Mouse (Mus musculus) adrenal gland, postnatal 4 days (tissue): ENCODE data around the gene Serpinc1. TPM values are rescaled to one million over a fixed set of nuclear protein-coding genes. Genes with fewer than 3 reads are reported as not detected.
"Not testable (repeated sequence)": the region's sequence is repeated elsewhere in the genome, so short reads cannot be mapped to it uniquely, and the experiment has no call there.

Experiments
- DNase-seq, 2 experiments: peaks; one replicate each; pipeline ENCODE4 v3.0.0; 2021 to 2022; ENCODE audit warnings: low spot score in 2 of 2, mixed read lengths in 2 of 2
- long read RNA-seq, 2 experiments: library from polyadenylated mRNA; stranded (forward); transcript quantifications; one replicate each; pipeline ENCODE4 v2.0.0; 2021
- total RNA-seq, 2 experiments: library from RNA; stranded (reverse); gene quantifications; 2 replicates each; pipeline ENCODE4 v1.2.3; 2021

Serpinc1 gene
- total RNA-seq = 100 to 1,000 TPM in 1 of 2 experiments, 10 to 100 TPM in 1; 10.2 to 294 TPM
- long read RNA-seq, experiment 1, partial matches to known transcripts = 274 of 310 reads
- long read RNA-seq, experiment 1, other reads (novel, unspliced or antisense) = 36 of 310 reads
- long read RNA-seq, experiment 2, partial matches to known transcripts = 1 of 2 reads
- long read RNA-seq, experiment 2, other reads (novel, unspliced or antisense) = 1 of 2 reads

DNA sequence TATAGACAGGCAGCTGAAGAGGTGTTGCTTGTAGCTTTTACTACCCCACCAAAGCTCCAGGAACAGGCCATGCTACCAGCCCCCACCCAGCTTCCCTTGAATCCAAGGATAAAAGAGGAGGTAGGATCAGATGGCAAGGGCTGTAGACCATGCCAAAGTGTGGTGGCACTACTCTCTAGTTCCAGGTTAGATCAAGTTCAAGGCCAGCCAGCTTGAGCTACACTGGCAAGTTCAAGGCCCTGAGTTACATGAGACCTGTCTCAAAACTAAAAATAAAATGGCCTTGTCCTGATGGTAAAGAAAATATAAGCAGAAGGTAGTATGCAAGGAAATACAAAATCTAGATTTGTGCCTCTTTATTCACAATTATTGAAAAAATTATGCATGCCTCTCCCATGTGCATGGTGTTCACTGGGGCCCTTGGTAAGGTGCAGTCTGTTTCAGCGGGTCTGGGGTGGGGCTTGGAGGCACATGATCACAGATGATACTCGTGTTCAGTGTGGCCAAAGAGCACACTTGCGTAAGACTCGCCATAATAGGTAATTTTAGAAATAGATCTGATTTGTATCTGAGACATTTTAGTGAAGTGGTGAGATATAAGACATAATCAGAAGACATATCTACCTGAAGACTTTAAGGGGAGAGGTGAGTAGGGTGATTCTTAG lies at the start of gene Serpinc1:
Serpinc1 (plus strand) TSS at position 515 of the 665 bp plus-strand sequence.
- no peak for DNase-seq

DNA sequence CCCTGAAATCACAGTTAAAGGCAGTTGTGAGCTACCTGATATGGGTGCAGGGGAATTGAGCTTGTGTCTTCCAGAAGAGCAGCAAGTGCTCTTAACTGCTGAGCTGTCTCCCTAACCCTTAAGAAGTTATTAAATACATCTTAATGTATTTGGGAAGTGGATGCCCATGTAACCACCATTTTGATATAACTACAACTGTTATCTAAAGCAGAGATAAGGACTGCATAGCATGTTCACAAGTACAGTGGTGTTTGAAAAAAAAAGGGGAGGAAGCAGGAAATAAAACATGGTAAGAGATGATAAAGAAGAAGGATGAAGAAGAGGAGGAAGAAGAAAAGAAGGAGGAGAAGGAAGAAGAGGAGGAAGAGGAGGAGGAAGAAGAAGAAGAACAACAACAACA lies 47.1 kb upstream of the Serpinc1 start:
- DNase-seq = no peak

DNA sequence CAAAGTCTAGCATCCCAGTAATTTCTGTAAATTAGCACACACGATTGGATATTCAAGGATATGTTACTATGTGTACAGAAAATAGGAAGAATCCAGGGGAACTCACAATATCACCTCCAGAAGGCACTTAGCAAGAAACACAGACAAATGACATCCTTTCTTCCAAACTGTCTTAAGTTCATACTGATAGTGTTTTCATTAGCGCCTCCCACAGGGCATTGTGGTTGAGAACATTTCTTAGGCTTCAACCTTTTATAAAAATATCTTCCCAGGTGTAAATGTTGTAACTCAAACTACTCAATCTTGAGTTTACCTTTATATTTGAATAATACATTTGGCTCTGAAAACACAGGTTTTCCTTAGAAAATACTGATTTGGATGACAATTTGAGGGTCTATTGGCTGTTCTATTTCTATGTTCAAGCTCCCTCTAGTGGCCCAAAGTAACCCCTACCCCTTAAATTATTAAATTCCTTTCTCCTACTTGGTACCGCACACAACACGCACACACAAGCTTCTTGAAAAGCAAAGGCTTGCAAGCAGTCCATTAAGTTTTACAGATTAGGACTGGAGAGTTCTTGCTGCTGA lies 44.4 kb upstream of the Serpinc1 start:
- no peak for DNase-seq

DNA sequence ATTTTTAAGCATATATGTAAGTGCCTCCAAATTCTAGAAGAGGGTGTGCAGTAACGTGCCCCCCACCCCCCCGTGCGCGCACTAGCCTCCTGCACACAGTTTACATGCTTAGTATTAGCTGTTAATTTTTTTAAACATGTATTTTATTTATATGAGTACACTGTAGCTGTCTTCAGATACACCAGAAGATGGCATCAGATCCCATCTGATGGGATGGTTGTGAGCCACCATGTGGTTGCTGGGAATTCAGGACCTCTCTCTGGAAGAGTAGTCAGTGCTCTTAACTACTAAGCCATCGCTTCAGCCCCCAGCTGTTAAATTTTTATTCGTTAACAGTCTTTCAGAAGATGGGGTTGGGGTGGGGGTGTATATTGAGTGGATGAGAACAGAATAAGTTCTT lies 42.8 kb upstream of the Serpinc1 start:
- no peak for DNase-seq

DNA sequence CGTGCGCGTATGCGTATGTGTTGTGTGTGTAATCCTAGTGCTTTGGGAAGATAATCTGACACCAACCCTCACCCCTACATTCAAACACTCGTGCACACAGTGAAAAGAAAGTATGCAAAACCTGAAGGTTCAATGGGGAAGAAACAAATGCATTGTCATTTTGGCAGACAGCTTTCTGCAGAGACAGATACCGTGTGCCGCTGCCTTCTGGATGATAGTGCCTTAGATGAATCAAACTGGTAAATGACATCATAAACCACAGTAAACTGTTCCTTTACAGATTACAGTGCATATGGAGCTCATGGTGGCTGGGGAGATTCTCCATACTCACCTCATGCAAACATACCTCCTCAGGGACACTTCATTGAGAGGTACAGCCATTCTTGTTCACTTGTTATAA lies 15.2 kb upstream of the Serpinc1 start:
- no peak for DNase-seq

DNA sequence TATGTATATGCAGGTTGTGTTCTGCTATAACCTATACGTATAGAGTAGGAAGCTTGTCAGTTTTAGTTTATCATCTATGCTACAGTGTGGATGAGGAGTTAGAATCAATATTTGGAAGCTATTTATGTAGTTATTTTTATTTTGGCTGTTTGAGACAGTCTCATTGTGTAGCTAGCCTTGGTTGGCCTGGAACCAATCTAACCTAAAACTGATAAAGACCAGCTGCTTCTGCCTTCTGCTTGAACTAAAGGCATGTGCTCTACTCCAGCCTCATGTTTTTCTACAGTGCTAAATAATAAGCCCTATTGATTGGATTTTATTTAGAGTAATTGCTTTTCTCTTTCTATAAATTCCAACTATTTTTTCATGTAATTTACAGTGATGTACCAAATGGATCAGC lies 11.1 kb upstream of the Serpinc1 start:
- DNase-seq = no peak

DNA sequence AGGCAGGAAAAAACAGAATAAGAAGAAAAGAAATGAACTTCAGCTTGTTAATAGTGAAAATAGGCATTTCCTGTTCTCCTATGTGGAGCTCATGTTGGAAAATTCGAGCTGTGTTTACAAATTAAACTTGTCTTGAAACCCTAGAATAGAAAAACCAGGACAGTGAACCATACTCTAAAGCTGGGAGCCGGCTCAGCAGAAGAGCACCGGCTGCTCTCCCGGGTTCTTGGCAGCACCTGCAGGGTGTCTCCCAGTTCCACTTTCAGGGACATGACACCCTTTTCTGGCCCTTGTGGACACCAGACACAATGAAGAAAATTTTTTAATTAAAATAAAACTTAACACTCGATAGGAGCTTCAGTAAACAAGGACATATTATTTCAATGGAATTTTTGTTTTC lies 9.7 kb upstream of the Serpinc1 start:
- DNase-seq = no peak

DNA sequence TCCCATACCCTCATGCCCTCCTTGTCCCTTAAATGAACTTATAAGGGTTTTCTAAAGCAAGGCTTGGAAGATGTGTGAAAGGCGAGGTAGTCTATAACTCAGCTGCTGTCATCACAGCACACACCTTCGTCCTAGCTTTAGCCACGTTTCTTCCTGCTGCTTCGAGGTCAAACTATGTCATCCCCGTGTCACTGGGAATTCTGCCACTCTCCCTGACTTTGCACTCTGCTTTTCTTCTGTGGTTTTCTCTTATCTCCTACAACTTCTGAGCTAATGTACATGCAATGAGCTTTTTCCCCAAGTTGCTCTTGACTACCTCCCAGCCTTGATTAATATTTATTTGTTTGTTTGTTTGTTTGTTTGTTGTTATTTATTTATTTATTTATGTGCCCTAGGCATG lies 1.6 kb downstream of the Serpinc1 start:
- no peak for DNase-seq

DNA sequence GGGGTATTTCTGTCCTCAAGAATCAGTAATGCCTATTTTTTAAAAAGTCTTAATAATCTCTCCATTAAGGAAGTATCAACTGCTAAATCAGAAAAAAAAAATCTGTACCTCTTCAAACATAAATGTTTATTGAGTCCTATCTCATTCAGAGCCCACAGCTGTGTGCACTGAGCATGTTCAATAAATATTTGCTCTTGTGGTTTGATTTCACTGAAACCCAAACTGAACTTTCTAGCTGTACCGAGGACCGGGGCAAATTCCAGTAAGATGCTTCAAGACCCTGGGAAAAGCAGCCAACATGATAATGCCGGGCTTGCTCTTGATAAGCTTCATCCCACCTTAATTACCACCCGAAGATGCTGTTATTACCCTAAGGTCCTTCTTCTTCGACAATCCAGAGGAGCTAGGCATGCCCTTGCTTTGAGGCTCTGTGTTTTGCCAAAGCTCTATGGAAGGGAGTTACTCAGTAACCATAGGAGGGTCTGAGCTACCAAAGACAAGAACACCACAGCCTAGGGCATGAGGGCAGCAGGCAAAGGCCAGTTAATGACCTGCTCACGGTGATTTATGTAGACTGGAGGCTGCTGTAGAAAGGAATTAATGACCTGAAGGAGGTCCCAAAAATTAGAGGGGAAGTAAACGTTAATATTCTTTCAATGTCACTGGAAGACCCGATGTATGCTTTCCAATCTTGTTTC lies 2.3 kb downstream of the Serpinc1 start:
- no peak for DNase-seq

DNA sequence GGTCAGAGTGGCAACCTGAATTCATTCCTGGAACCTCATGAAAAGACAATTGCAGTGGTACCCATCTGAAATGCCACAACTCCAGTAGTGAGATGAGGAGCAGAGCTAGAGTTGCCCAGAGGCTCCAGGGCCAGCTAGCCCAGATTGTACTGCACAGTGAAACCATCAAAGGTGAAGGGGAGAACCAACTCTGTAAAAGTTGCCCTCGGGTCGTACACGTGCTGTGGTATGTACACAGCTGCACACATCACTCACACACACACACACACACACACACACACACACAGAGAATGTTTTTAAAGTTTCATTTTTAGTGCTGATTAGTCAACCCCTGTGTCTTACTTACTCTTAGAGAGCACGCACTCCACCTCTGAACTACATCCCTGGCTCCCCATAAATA lies 3.0 kb downstream of the Serpinc1 start:
- no peak for DNase-seq

DNA sequence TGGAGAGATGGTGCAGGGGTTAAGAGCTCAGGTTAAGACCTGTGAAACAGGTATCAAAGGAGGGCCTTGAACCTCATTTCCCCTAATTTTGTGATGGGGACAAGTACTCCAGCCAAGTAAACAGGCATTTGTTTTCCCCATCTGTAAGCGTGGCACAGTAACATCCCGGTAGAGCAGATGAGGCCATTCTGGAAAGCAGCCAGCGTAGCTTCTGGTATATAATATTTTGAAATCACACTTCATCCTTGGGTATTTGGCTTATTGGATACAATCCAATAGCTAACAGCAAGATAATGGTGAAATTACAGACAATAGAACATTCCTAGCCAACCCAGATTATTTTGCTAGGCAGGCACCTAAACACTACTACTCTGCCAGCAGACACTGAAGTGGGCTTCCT lies 4.5 kb downstream of the Serpinc1 start:
- no peak for DNase-seq

DNA sequence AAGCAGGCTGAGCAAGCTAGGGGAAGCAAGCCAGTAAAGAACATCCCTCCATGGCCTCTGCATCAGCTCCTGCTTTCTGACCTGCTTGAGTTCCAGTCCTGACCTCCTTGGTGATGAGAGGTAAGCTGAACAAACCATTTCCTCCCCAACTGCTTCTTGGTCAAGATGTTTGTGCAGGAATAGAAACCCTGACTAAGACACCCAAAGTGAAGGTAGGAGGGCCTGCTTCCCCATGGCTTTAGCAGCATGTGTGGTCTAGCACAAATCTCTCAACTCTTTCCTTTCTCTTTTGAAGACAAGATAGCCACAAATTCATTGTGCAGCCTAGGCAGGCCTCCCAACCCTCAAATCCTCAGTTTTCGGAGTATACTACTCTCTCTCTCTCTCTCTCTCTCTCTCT lies 6.3 kb downstream of the Serpinc1 start:
- DNase-seq = not testable (repeated sequence)

DNA sequence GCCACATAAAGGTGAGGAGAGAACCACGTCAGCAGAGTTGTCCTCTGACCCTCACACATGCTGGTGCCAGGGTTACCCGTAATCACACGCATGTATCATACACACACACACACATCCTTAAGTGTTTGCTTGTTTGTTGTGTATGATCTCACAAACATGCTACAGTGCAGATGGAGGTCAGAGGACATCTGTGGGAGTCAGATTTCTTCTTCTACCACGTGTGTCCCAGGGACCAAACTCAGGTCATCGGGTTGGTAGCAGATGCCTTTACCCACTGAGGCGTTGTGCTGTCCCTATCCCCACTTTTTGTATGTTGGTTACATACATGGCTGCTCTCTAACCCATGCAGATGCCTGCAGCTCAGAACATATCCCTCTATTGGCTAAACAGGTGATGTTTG lies 7.1 kb downstream of the Serpinc1 start:
- DNase-seq = no peak

DNA sequence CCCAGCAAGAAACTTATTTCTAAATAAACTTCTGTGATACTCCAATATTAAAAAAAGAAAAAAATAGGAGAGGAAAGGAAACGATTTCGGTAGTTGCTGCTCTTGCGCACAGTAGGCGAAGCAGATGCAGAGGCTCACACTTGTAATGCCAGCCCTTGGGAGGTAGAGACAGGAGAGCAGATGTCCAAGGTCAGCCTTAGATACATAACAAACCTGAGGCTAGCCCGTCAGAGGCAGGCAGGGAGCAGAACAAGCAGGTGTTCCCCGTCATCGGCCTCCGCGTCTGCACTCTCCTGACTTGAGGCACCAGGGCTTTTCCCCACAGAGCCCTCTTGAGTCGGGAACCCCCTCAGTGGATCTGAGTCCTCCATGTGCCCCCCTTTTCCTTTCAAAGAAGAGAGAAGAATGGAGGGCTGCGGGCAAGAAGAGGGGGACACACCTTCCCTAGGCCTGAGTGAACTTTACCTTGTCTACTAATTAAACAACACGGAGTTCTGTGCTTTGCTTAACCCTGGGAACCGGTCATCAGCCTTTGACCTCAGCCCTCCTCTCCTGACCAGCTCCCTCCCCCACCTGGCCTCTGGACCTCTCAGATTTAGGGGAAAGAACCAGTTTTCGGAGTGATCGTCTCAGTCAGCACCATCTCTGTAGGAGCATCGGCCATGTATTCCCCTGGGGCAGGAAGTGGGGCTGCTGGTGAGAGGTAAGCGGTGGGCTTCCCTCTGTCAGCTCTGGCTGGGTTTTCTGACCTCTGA lies 8.7 kb downstream of the Serpinc1 start:
- no peak for DNase-seq

DNA sequence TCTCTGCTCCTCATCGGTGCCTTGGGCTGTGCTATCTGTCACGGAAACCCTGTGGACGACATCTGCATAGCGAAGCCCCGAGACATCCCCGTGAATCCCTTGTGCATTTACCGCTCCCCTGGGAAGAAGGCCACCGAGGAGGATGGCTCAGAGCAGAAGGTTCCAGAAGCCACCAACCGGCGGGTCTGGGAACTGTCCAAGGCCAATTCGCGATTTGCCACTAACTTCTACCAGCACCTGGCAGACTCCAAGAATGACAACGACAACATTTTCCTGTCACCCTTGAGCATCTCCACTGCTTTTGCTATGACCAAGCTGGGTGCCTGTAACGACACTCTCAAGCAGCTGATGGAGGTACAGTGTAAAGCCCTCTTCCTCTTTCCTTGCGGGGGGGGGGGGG lies 11.0 kb downstream of the Serpinc1 start:
- DNase-seq = no peak

DNA sequence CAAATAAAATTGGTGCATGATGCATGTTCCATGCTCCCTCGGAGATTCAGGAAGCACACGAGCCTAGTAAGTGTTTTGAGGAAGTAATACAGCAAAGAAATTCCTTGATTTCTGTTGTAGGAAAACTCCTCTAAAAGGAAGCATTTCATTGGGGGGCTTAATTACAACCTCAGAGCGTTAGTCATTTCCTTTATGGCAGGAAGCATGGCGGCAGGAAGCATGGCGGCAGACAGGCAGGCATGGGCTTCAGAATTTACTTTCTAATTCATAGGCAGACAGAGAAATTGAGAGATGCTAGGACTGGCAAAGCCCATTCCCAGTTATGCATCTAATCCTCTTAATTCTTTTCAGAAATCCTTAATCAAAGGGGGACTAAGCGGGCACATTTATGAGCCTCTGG lies 15.5 kb downstream of the Serpinc1 start:
- no peak for DNase-seq

DNA sequence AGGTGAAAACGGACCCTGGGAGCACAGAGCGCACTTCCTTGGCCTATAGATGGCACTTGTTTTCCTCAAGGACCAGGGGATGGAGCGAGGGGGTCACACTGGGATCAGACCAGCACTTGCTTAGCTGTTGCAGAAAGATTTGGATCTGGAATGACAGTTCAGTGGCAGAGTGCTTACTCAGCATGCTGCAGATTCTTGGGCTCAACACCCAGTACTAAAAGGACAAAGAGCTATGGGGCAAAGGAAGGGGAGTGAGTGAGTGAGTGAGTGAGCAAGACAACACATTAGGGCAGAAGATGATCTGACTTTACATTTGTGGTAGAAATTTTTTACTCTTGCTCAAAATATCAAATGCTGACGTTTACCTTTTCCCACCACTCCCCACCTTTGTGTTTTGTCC lies 26.6 kb downstream of the Serpinc1 start:
- DNase-seq = no peak

DNA sequence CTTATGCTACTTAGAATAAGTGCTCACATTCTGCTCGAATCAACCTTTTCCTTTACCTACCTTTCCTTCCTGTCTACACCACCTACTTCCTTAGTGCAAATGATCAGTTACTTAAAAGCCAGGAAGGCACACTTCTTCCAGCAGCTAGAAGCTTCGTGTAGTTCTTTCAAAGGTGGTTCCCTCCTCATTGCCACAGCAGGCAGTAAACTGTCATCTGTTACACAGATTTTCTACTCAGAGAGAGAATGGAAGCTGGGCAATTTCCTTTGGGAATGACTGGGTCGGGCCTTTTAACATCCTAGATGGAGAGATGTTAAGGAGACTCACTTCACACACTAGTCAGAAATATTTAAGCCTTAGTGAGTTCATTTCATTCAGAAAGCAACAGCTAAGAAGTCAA lies 27.1 kb downstream of the Serpinc1 start:
- no peak for DNase-seq

DNA sequence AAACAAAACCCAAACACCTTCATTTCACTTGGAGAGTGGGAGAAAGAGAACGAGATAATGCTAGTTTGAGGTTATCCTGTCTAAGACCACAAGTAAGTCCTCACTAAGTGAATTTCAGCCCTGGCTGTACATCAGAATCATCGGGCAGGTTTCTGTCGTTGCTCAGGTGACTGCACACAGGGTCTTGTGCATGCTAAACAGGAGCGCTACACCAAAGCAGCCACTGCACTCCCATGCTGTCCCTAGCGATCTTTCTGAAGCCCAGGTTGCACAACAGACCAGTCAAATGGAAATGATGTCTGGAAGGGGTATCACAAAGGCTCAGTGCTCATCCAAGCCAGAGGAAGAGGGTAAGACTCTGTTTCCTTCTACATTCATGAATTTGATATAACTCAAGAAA lies 28.1 kb downstream of the Serpinc1 start:
- no peak for DNase-seq

DNA sequence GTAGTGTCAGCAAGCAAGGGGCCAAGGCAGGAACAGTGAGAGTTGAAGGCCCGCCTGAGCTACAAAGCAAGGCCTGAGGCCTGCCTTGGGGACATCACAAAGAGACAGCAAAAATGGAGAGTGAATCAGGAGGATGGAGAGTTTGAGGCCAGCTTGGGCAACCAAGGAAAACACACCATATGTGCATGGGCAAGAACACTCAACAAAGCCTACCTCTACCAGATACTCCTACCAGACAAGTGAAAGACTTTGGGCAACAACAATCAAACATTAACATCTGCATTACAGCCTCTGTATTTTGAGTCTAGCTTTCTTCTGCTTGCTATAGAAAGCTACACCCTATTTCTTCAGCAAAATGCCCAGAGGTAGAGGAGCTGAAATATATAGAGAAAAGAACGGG lies 29.7 kb downstream of the Serpinc1 start:
- DNase-seq = no peak

DNA sequence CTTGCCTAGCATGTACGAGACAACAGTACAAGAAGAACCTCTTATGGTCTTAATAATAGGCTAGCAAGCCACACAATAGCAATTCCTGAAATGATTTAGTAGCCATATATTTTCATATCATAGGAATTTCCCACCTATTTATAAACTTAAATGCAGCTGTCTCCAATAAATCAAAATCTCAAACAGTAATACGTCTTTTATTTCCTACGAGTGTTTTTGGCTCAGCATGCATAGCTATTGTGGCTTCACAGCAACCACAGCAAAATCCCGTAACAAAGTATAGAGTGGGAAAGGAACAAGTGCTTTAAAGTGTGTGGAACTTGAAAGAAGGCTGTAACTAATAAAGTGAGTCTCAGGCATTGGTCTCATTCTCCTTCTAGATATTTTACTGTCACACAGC lies 32.1 kb downstream of the Serpinc1 start:
- DNase-seq = no peak

DNA sequence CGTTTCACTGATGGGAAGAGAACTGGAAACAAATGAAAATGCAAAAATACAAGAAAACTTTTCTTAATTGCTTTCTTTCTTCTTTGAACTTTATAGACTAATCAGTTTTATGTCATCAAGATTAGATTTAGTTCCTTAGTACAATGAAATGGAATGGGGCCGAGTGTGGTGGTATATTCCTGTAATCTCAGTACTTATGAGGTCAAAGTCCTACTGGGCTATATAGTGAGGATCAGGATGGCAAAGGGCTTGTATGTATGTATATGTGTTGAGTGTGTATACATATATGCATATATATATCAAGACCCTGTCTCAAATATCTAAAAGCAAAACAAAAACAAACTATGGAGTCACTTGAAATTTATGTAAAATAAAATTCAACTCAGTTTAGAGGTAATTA lies 38.0 kb downstream of the Serpinc1 start:
- no peak for DNase-seq
